Mouse (Mus musculus) naive thymus-derived CD4-positive, alpha-beta T cell, adult 2 months (primary cell): ENCODE results near the gene Tmem19.

ENCODE experiments used
- DNase-seq: peaks from one replicate; pipeline ENCODE4 v3.0.0-alpha.2; 2011; ENCODE audit warnings: low read depth

The Tmem19 gene

GRCm38 (mm10) chr10:115311263-115311965 lies 50.9 kb downstream of the Tmem19 start:
- DNase-seq, result peak; percentile 25

- DNase-seq, result no peak
These were observed 53.1 kb downstream of the Tmem19 start for GRCm38 (mm10) chr10:115309191-115309590.

- no peak for DNase-seq
These were observed 54.9 kb downstream of the Tmem19 start for GRCm38 (mm10) chr10:115307331-115307875.

- DNase-seq, result no peak
These were observed 63.6 kb downstream of the Tmem19 start for GRCm38 (mm10) chr10:115298683-115299082.

GRCm38 (mm10) chr10:115297582-115297981 lies 64.7 kb downstream of the Tmem19 start:
- no peak for DNase-seq

GRCm38 (mm10) chr10:115296401-115296935 lies 65.8 kb downstream of the Tmem19 start:
- no peak for DNase-seq

- peak; percentile 18 for DNase-seq
These were observed 67.1 kb downstream of the Tmem19 start for GRCm38 (mm10) chr10:115295162-115295561.

- no peak for DNase-seq
These were observed 67.6 kb downstream of the Tmem19 start for GRCm38 (mm10) chr10:115294715-115295114.

- no peak for DNase-seq
These were observed 68.4 kb downstream of the Tmem19 start for GRCm38 (mm10) chr10:115293946-115294345.

- no peak for DNase-seq
These were observed 71.6 kb downstream of the Tmem19 start for GRCm38 (mm10) chr10:115290671-115291070.
